Mouse (Mus musculus) layer of hippocampus, postnatal 10 days (tissue): ENCODE measurements around the gene Gm7942. TPM values are rescaled to one million over a fixed set of nuclear protein-coding genes. Genes with fewer than 3 reads are reported as not detected.
"Not testable (repeated sequence)": the region's sequence is repeated elsewhere in the genome, so short reads cannot be mapped to it uniquely, and the experiment has no call there.

ENCODE experiments used
- DNase-seq, 2 experiments: peaks; one replicate each; pipeline ENCODE4 v3.0.0; 2021; ENCODE audit warnings: low spot score in 2 of 2
- long read RNA-seq: library from polyadenylated mRNA; stranded (forward); transcript quantifications from one replicate; pipeline ENCODE4 v2.0.0, GENCODE M21; 2023
- total RNA-seq, 2 experiments: library from RNA; stranded (reverse); gene quantifications; 2 replicates each; pipeline ENCODE4 v1.2.3; 2021

Gm7942 gene
- not detected for total RNA-seq
- long read RNA-seq = 0 reads

GRCm38 (mm10) chr5:95106638-95107037 is at the start of gene Gm7942:
Gm7942 (plus strand) TSS chr5:95106938.
- not testable (repeated sequence) for DNase-seq

Other genes with a start within 250 kb of the Gm7942 start
- gene Gm3183, start 241.5 kb upstream of the Gm7942 start, total RNA-seq = not detected
- gene Gm6367, start 118.3 kb upstream of the Gm7942 start, total RNA-seq = not detected
- not detected for gene Gm16513, start 75.7 kb downstream of the Gm7942 start, total RNA-seq
- gene Gm10424, start 165.8 kb downstream of the Gm7942 start, total RNA-seq = not detected
- not detected for gene Gm3259, start 199.0 kb downstream of the Gm7942 start, total RNA-seq